Mouse (Mus musculus) neural tube, embryonic 12.5 days (tissue): ENCODE results near the gene Olfr135. TPM values are rescaled to one million over a fixed set of nuclear protein-coding genes. Genes with fewer than 3 reads are reported as not detected.

Source experiments
- ATAC-seq: fragments of 200-750 bp; cut with Nextera tagmentation; 2 replicates; pipeline ENCODE4 v1.8.0; 2017; ENCODE audit warnings: low read depth, mild to moderate bottlenecking, moderate TSS enrichment, moderate library complexity; ENCODE audit not compliant: low FRiP score
- H3K27ac ChIP-seq: fragments of 300-500 bp; sonication (generic); 2 replicates; pipeline ENCODE4 v1.5.1; 2016
- H3K27me3 ChIP-seq: fragments of 300-500 bp; sonication (generic); replicated peaks from 2 replicates; pipeline ENCODE4 v1.6.1; 2016; ENCODE audit warnings: mild to moderate bottlenecking
- H3K36me3 ChIP-seq: fragments of 300-500 bp; sonication (generic); 2 replicates; pipeline ENCODE4 v1.6.1; 2016; ENCODE audit warnings: mild to moderate bottlenecking
- H3K4me1 ChIP-seq: fragments of 300-500 bp; sonication (generic); 2 replicates; pipeline ENCODE4 v1.6.1; 2016
- H3K4me2 ChIP-seq: fragments of 300-500 bp; sonication (generic); replicated peaks from 2 replicates; pipeline ENCODE4 v1.6.1; 2016; ENCODE audit warnings: mild to moderate bottlenecking
- H3K4me3 ChIP-seq: fragments of 300-500 bp; sonication (generic); 2 replicates; pipeline ENCODE4 v1.5.1; 2016
- H3K9ac ChIP-seq: fragments of 300-500 bp; sonication (generic); 2 replicates; pipeline ENCODE4 v1.6.1; 2016; ENCODE audit warnings: mild to moderate bottlenecking
- H3K9me3 ChIP-seq: fragments of 300-500 bp; sonication (generic); 2 replicates; pipeline ENCODE4 v1.6.1; 2016; ENCODE audit warnings: mild to moderate bottlenecking
- WGBS: fragments of 180-500 bp; shearing (Covaris S2); methylation state at CpG from one replicate; pipeline ENCODE4 v1.1.7; 2016; 5-methylcytosine and 5-hydroxymethylcytosine counted together
- polyA plus RNA-seq: library from polyadenylated mRNA; unstranded; fragments of >200 nt; fragmentation: Nextera tagmentation; extraction: Ambion mirVana; gene quantifications from 2 replicates; pipeline ENCODE4 v1.2.1, GENCODE M21; 2016

Gene Olfr135
- polyA plus RNA-seq = not detected in 2 replicates

- H3K4me3 ChIP-seq = no peak within 1 kb of the TSS
- no peaks in the 10 kb centered on the region for H3K4me1 ChIP-seq
- H3K9me3 ChIP-seq = 0 out of 2 replicates have a peak, but pooled peaks cover 5% of the 10 kb centered on the region
- ATAC-seq = no peak
- H3K4me2 ChIP-seq = no peak within 1 kb of the TSS
- no peaks in the 10 kb centered on the region for H3K27me3 ChIP-seq
- no peaks in the 10 kb centered on the region for H3K36me3 ChIP-seq
- no peak within 1 kb of the TSS for H3K9ac ChIP-seq
- WGBS = 95% methylated on average over 1 of the region's 1 CpGs
- H3K27ac ChIP-seq = no peak within 1 kb of the TSS
Measured at GRCm38 (mm10) chr17:38204035-38204434, at the start of gene Olfr135. Olfr135 (plus strand) TSS chr17:38204335.

- Histone ChIP-seq H3K27ac (no peak within 1 kb of the TSS), H3K9ac (no peak within 1 kb of the TSS), H3K4me2 (no peak within 1 kb of the TSS), H3K9me3 (no peaks in the 10 kb centered on the region), H3K4me1 (no peaks in the 10 kb centered on the region), H3K27me3 (no peaks in the 10 kb centered on the region), H3K4me3 (no peak within 1 kb of the TSS), H3K36me3 (no peaks in the 10 kb centered on the region)
- no peak for ATAC-seq
- 77% methylated on average over 3 of the region's 3 CpGs for WGBS
Measured at GRCm38 (mm10) chr17:38171088-38171487, 33.0 kb upstream of the Olfr135 start, which contains the start of gene Olfr134. Olfr134 (plus strand) TSS chr17:38171388.

Other genes starting within 250 kb of the Olfr135 start
- gene Olfr129, start 144.3 kb upstream of the Olfr135 start, polyA plus RNA-seq = not detected in 2 replicates
- gene Olfr130, start 140.4 kb upstream of the Olfr135 start, polyA plus RNA-seq = not detected in 2 replicates
- not detected in 2 replicates for gene Olfr131, start 115.6 kb upstream of the Olfr135 start, polyA plus RNA-seq
- not detected in 2 replicates for gene Olfr132, start 69.8 kb upstream of the Olfr135 start, polyA plus RNA-seq
- gene Olfr133, start 59.1 kb upstream of the Olfr135 start, polyA plus RNA-seq = not detected in 2 replicates
- not detected in 2 replicates for gene Olfr134, start 32.9 kb upstream of the Olfr135 start, polyA plus RNA-seq
- gene Olfr138, start 56.7 kb downstream of the Olfr135 start, polyA plus RNA-seq = not detected in 2 replicates
- gene Olfr137, start 103.2 kb downstream of the Olfr135 start, polyA plus RNA-seq = not detected in 2 replicates
- gene Olfr136, start 125.5 kb downstream of the Olfr135 start, polyA plus RNA-seq = not detected in 2 replicates
- gene Esp36, start 215.8 kb downstream of the Olfr135 start, polyA plus RNA-seq = not detected in 2 replicates